Mouse (Mus musculus) stomach, postnatal 0 days (tissue): ENCODE data around the gene Cc2d1b.

Experiments used
- CTCF ChIP-seq: IDR thresholded peaks from 2 replicates; pipeline ENCODE4 v1.5.1; 2016; ENCODE audit warnings: antibody characterized with exemption, low read depth, mild to moderate bottlenecking, moderate library complexity
- EP300 ChIP-seq: optimal IDR thresholded peaks from 2 replicates; pipeline ENCODE3; 2016; ENCODE audit warnings: antibody characterized with exemption

DNA sequence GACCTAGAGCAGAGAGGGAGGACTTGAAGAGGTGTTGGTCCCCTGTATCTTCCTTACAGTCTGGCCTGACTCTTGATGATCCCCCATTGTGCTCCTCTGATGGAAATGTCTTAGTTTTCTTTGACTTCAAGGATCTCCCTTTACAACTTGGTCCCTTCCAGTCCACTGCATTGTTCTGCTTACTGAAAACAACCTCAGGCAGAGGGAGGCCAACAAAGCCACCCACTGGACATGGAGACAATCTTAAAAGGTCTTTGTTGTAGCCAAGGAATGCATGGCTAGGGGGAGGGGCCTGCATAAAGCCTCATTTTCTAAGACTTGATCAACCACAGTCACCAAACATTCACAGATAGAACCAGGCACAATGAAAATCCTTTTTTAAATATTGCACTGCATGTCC is 15.4 kb downstream of the Cc2d1b start:
- TF ChIP-seq CTCF (no peak), EP300 (no peak)
